20 mouse cellular contexts compared by ENCODE assay signal in the genomic region with DNA sequence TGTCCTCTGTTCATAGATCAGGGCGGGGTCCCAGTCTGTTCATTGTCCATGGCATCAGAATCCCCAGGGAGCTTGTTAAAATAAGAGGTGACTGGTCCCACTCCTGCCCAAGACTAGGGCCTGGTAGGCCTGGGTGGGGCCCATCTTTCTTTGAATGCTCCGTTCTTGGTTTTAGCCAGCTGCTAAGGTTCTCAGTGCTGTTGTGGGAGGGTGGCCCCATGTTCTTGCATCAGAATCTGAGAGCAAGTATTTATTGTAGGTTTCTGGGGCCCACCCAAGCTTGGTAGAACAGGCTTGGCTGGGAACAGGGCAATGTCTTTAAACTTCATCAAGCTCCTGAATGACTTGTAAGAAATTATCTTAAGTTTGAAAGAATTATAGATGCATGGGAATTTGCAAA.
DNase-seq lines count a peak whose midpoint lies in the region; ATAC-seq and TF ChIP-seq lines count a peak whose summit lies in the region.
"Had no signal": no experiment of that assay in that cellular context is flagged by ENCODE, and none has a peak within 500 bp of the region (broad histone marks: within the 10 kb centered on the region; RNA-seq: fewer than 3 reads in every experiment).

No protein-coding gene starts in this region.

- DNase-seq in liver, postnatal 0 days: no peak
- no peak for DNase-seq in gastrocnemius, adult 8-10 months (ENCODE audit: low spot score in 2 of 2)
- DNase-seq in lung, postnatal 36 days: no peak
- DNase-seq: adrenal gland, postnatal 14 days; cerebellum, adult 18-20 months; cerebellum, adult 9-11 months; cerebellum, postnatal 36 days; gastrocnemius, postnatal 14 days; heart, postnatal 36 days had no signal

- TF ChIP-seq CTCF in liver, postnatal 0 days (IDR thresholded peaks at IDR 0.05; ENCODE audit: low read depth): no peak
- TF ChIP-seq CTCF in bone marrow macrophage, adult 2 months (IDR thresholded peaks at IDR 0.05; ENCODE audit: low read depth, low read length): no peak

- peaks cover 26% of the 10 kb centered on the region for H3K4me1 ChIP-seq in liver, postnatal 0 days (ENCODE audit: insufficient read depth)
- peaks cover 16% of the 10 kb centered on the region for H3K4me1 ChIP-seq in liver, embryonic 12.5 days
- H3K4me1 ChIP-seq in bone marrow macrophage, adult 2 months (ENCODE audit: control insufficient read depth, insufficient read depth, low read length): peaks cover 36% of the 10 kb centered on the region
- H3K4me1 ChIP-seq in intestine, embryonic 16.5 days (ENCODE audit: control insufficient read depth, insufficient read depth, low read length): no peaks in the 10 kb centered on the region
- H3K4me1 ChIP-seq in midbrain, embryonic 13.5 days (replicated peaks): no peaks in the 10 kb centered on the region
- H3K4me1 ChIP-seq: forebrain, embryonic 12.5 days; hindbrain, embryonic 15.5 days had no signal

- H3K4me2 ChIP-seq in liver, postnatal 0 days (ENCODE audit: low read depth, low read length): no peak overlapping the region
- H3K4me2 ChIP-seq in liver, embryonic 12.5 days: no peak overlapping the region
- no peak overlapping the region for H3K4me2 ChIP-seq in intestine, embryonic 16.5 days (ENCODE audit: low read depth, low read length)
- no peak overlapping the region for H3K4me2 ChIP-seq in midbrain, embryonic 13.5 days (replicated peaks)
- H3K4me2 ChIP-seq: embryonic facial prominence, embryonic 13.5 days; forebrain, embryonic 12.5 days; heart, embryonic 13.5 days; hindbrain, embryonic 15.5 days had no signal

- TF ChIP-seq EP300 in liver, postnatal 0 days (IDR thresholded peaks at IDR 0.05; ENCODE audit: low read depth): no peak

- 75% methylated on average over 2 of the region's 2 CpGs for WGBS in liver, postnatal 0 days (ENCODE audit: insufficient replicate concordance)
- WGBS in liver, embryonic 12.5 days (ENCODE audit: insufficient replicate concordance): 63% methylated on average over 2 of the region's 2 CpGs
- 58% methylated on average over 2 of the region's 2 CpGs for WGBS in intestine, embryonic 16.5 days
- WGBS in midbrain, embryonic 13.5 days: 76% methylated on average over 2 of the region's 2 CpGs

- H3K27ac ChIP-seq in liver, postnatal 0 days (ENCODE audit: low read depth): peak overlapping the region; percentile 34; the same call in 1 of the 2 replicates
- H3K27ac ChIP-seq in liver, embryonic 12.5 days: no peak overlapping the region
- H3K27ac ChIP-seq in bone marrow macrophage, adult 2 months (ENCODE audit: insufficient read depth, low read depth, low read length): peak overlapping the region; percentile 27
- peak overlapping the region; percentile 64 for H3K27ac ChIP-seq in intestine, embryonic 16.5 days (ENCODE audit: low read length)
- no peak overlapping the region for H3K27ac ChIP-seq in midbrain, embryonic 13.5 days
- H3K27ac ChIP-seq: embryonic facial prominence, embryonic 13.5 days; forebrain, embryonic 12.5 days; heart, embryonic 13.5 days; hindbrain, embryonic 15.5 days had no signal

- TF ChIP-seq POLR2A in bone marrow macrophage, adult 2 months (IDR thresholded peaks at IDR 0.05; ENCODE audit: borderline replicate concordance, low read depth, low read length): no peak

- H3K9ac ChIP-seq in liver, postnatal 0 days (replicated peaks): no peak overlapping the region
- no peak overlapping the region for H3K9ac ChIP-seq in liver, embryonic 12.5 days
- no peak overlapping the region for H3K9ac ChIP-seq in intestine, embryonic 16.5 days (ENCODE audit: low read depth, low read length)
- H3K9ac ChIP-seq in midbrain, embryonic 13.5 days (replicated peaks): no peak overlapping the region
- H3K9ac ChIP-seq: embryonic facial prominence, embryonic 13.5 days; forebrain, embryonic 12.5 days; heart, embryonic 13.5 days; hindbrain, embryonic 15.5 days had no signal

- H3K4me3 ChIP-seq in liver, postnatal 0 days (ENCODE audit: low read depth, low read length): no peak overlapping the region
- H3K4me3 ChIP-seq in liver, embryonic 12.5 days: no peak overlapping the region
- H3K4me3 ChIP-seq in bone marrow macrophage, adult 2 months (ENCODE audit: insufficient read depth, low read length): no peak overlapping the region
- no peak overlapping the region for H3K4me3 ChIP-seq in intestine, embryonic 16.5 days (ENCODE audit: low read length)
- no peak overlapping the region for H3K4me3 ChIP-seq in midbrain, embryonic 13.5 days (replicated peaks)
- H3K4me3 ChIP-seq: embryonic facial prominence, embryonic 13.5 days; forebrain, embryonic 12.5 days; heart, embryonic 13.5 days; hindbrain, embryonic 15.5 days had no signal

- no peaks in the 10 kb centered on the region for H3K9me3 ChIP-seq in liver, postnatal 0 days (ENCODE audit: low read length)
- no peaks in the 10 kb centered on the region for H3K9me3 ChIP-seq in liver, embryonic 12.5 days (replicated peaks)
- H3K9me3 ChIP-seq in intestine, embryonic 16.5 days (ENCODE audit: control insufficient read depth, low read length): no peaks in the 10 kb centered on the region
- no peaks in the 10 kb centered on the region for H3K9me3 ChIP-seq in midbrain, embryonic 13.5 days
- H3K9me3 ChIP-seq: embryonic facial prominence, embryonic 13.5 days; forebrain, embryonic 12.5 days; G1E; heart, embryonic 13.5 days; hindbrain, embryonic 15.5 days had no signal

- no peak for ATAC-seq in liver, postnatal 0 days
- ATAC-seq in liver, embryonic 12.5 days: no peak
- ATAC-seq in intestine, embryonic 16.5 days: peak; percentile 68
- ATAC-seq in midbrain, embryonic 13.5 days: no peak
- ATAC-seq: activated CD4-positive, CD25-positive, alpha-beta regulatory T cell, adult 4 months; forebrain, embryonic 16.5 days had no signal

- no peaks in the 10 kb centered on the region for H3K27me3 ChIP-seq in liver, postnatal 0 days (ENCODE audit: insufficient read depth, low read length)
- H3K27me3 ChIP-seq in liver, embryonic 12.5 days (replicated peaks): no peaks in the 10 kb centered on the region
- no peaks in the 10 kb centered on the region for H3K27me3 ChIP-seq in intestine, embryonic 16.5 days (replicated peaks; ENCODE audit: control insufficient read depth, insufficient read depth, low read length)
- no peaks in the 10 kb centered on the region for H3K27me3 ChIP-seq in midbrain, embryonic 13.5 days
- H3K27me3 ChIP-seq: embryonic facial prominence, embryonic 13.5 days; forebrain, embryonic 12.5 days; heart, embryonic 13.5 days; hindbrain, embryonic 15.5 days had no signal

- no peaks in the 10 kb centered on the region for H3K36me3 ChIP-seq in liver, postnatal 0 days (replicated peaks; ENCODE audit: insufficient read depth, low read length)
- no peaks in the 10 kb centered on the region for H3K36me3 ChIP-seq in liver, embryonic 12.5 days
- H3K36me3 ChIP-seq in intestine, embryonic 16.5 days (ENCODE audit: control insufficient read depth, insufficient read depth, low read length): no peaks in the 10 kb centered on the region
- no peaks in the 10 kb centered on the region for H3K36me3 ChIP-seq in midbrain, embryonic 13.5 days
- H3K36me3 ChIP-seq: embryonic facial prominence, embryonic 13.5 days; forebrain, embryonic 12.5 days; G1E; heart, embryonic 13.5 days; hindbrain, embryonic 15.5 days had no signal

Comparison
In these comparisons a context has a peak if more than half of its experiments do, and no peak if none do; other contexts are left out.
1. H3K27ac ChIP-seq: peak in liver, postnatal 0 days (single experiment), bone marrow macrophage, adult 2 months (single experiment) and intestine, embryonic 16.5 days (single experiment); none in liver, embryonic 12.5 days (single experiment) and midbrain, embryonic 13.5 days (single experiment).